Mouse (Mus musculus): Measurements from ENCODE around the gene Men1.

GRCm38 (mm10) chr19:6351431-6352106, 16.8 kb downstream of the Men1 start:
- TF ChIP-seq CTCF (IDR thresholded peaks at IDR 0.05; ENCODE audit: borderline replicate concordance, control insufficient read depth, extremely low read depth, insufficient read depth, low read length, poor library complexity) (no peak), POLR2A (IDR thresholded peaks at IDR 0.05; ENCODE audit: control insufficient read depth, extremely low read depth, insufficient read depth, low read length, poor library complexity) (no peak)

Data from thymus, adult 2 months (tissue).